Mouse (Mus musculus): ENCODE measurements around the gene Tap2.

Gene Tap2

GRCm38 (mm10) chr17:34196491-34196890, 6.8 kb upstream of the Tap2 start:
- DNase-seq (ENCODE audit: low spot score in 2 of 2), result no peak

- peak; percentile 93 for DNase-seq (ENCODE audit: low spot score in 2 of 2)
These were observed 6.1 kb upstream of the Tap2 start, which contains the start of gene Psmb8 for GRCm38 (mm10) chr17:34196941-34197894. Psmb8 (plus strand) TSS chr17:34197721.

- DNase-seq (ENCODE audit: low spot score in 2 of 2), result peak in 1 of 2 experiments; percentile 49
These were observed 5.3 kb upstream of the Tap2 start for GRCm38 (mm10) chr17:34197904-34198520.

DNA sequence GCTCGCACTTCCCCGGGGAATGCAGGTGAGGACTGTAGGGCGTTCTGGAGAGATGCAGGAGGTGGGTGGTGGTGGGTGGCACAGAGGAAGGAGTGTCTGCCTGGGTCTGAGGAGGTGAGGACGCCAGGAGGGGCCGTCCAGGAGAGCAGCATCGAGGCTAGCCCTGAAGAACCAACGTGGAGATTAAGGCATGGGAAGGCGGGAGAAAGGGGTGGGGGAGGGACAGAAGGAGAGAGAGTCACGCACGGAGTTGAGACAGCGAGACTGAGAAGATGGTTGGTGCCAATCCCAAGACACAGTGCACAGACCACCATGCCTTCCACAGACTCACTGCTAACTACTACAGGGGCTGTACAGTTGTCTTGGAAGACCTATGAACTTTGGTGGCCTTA, 4.8 kb upstream of the Tap2 start:
- no peak for DNase-seq (ENCODE audit: low spot score in 2 of 2)

DNA sequence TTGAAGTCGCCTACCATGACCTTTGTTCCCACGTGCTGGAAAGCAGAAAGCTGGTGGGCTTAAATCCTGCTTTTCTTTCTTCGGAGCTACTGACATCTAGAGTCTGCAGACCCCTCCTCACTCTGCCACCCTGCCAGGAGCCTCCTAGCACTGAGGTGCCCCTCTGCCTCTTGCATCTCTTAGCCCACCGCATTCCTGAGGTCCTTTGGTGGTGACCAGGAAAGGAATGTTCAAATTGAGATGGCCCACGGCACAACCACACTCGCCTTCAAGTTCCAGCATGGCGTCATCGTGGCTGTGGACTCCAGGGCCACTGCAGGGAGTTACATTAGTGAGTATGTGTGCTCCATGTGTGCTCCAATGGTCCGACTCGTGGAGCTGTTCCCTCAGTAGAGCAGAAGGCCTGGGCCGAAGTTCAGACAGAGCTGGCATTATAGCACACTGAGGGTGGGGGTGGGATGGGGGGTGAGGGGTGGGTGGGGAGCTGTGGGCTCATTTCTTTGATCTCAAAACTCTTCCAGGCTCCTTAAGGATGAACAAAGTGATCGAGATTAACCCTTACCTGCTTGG, 4.2 kb upstream of the Tap2 start:
- no peak for DNase-seq (ENCODE audit: low spot score in 2 of 2)

GRCm38 (mm10) chr17:34200047-34200446, 3.3 kb upstream of the Tap2 start:
- DNase-seq (ENCODE audit: low spot score in 2 of 2), result no peak

DNA sequence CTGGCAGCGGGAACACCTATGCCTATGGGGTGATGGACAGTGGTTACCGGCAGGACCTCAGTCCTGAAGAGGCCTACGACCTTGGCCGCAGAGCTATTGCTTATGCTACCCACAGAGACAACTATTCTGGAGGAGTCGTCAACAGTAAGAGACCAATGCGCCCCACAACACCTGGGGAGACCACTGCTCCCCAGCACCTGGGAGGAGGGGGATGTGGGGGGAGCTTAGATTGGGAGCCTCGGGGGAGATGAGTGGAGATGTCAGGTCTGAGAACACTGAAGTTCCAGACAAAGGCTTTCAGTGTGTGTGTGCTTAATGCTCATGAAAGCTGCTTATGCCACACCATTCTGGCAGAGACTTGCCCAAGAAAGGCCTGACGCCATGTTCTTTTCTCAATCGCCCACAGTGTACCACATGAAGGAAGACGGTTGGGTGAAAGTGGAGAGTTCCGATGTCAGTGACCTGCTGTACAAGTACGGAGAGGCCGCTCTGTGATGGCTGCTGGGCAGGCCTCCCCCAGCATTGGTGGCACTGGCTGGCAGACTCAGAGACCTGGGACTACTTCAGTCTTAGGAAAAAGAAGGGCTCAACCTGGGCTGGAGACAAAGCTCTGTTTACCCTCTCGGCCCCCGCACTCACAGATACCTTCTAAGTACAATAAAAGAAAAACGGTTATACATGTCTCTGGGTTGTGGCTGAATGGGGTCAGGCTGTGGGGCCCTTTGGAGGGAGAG, 2.4 kb upstream of the Tap2 start:
- no peak for DNase-seq (ENCODE audit: low spot score in 2 of 2)

GRCm38 (mm10) chr17:34201506-34202055, 1.7 kb upstream of the Tap2 start:
- DNase-seq (ENCODE audit: low spot score in 2 of 2), result no peak

DNA sequence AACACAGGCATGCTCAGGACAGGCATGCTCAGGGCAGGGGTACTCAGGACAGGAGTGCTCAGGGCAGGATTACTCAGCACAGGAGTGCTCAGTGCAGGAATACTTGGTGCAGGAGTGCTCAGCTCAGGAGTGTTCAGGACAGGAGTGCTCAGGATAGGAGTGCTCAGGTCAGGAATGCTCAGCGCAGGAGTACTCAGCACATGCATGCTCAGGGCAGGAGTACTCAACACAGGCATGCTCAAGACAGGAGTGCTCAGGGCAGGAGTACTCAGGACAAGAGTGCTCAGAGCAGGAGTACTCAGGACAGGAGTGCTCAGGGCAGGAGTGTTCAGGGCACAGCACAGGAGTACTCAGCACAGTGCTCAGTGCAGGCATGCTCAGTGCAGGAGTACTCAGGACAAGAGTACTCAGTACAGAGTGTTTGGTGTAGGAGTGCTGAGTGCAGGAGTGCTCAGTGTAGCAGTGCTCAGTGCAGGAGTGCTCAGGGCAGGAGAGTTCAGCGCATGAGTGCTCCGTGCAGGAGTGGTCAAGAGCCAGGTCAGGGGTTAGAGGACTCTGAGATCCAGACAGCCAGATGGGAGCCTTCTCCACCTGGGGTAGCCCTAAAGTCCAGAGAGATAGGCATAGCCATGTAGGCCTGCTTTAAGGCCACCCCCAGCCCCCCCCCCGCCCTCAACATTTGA, 426 bp upstream of the Tap2 start:
- DNase-seq (ENCODE audit: low spot score in 2 of 2), result no peak

- peak; percentile 78 to 89 for DNase-seq (ENCODE audit: low spot score in 2 of 2)
These were observed 1.1 kb downstream of the Tap2 start for GRCm38 (mm10) chr17:34204303-34205010.

GRCm38 (mm10) chr17:34205021-34205745, 1.9 kb downstream of the Tap2 start:
- peak in 1 of 2 experiments; percentile 42 for DNase-seq (ENCODE audit: low spot score in 2 of 2)

GRCm38 (mm10) chr17:34205746-34206176, 2.4 kb downstream of the Tap2 start:
- DNase-seq (ENCODE audit: low spot score in 2 of 2), result peak in 1 of 2 experiments; percentile 25

DNA sequence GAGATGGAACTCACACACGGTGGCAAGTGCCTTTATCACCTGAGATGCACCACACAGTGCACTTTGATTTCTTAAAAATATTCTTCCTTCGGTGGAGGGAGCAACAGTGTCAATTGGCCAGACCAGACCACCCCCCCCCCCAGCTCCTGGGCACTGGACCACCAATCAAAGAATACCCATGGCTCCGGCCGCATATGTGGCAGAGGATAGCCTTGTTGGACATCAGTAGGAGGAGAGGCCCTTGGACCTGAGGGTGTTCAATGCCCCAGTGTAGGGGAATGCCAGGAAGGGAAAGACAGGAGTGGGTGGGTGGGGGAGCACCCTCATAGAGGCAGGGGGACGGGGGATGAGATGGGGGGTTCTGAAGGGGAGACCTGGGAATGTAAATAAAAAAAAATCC, 3.4 kb downstream of the Tap2 start:
- DNase-seq (ENCODE audit: low spot score in 2 of 2), result peak in 1 of 2 experiments; percentile 10

GRCm38 (mm10) chr17:34207456-34207855, 4.1 kb downstream of the Tap2 start:
- DNase-seq (ENCODE audit: low spot score in 2 of 2), result peak in 1 of 2 experiments; percentile 12

GRCm38 (mm10) chr17:34207866-34208265, 4.5 kb downstream of the Tap2 start:
- peak in 1 of 2 experiments; percentile 11 for DNase-seq (ENCODE audit: low spot score in 2 of 2)

GRCm38 (mm10) chr17:34208421-34208820, 5.1 kb downstream of the Tap2 start:
- DNase-seq (ENCODE audit: low spot score in 2 of 2), result no peak

DNA sequence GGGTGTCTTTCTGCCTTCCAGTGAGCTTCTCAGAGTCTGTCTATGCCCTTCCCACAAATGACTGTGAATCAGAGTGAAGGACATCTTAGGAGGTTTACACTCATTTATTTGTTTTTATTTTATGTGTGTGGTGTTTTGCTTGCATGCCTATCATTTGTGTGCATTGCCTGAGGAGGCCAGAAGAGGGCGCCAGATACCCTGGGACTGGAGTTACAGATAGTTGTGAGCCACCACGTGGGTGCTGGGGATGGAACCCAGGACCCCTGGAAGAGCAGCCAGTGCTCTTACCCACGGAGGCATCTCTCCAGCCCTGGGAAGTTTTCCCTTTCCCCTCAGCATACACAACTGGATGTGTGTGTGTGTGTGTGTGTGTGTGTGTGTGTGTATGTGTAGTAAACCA, 6.4 kb downstream of the Tap2 start:
- DNase-seq (ENCODE audit: low spot score in 2 of 2), result peak in 1 of 2 experiments; percentile 14

DNA sequence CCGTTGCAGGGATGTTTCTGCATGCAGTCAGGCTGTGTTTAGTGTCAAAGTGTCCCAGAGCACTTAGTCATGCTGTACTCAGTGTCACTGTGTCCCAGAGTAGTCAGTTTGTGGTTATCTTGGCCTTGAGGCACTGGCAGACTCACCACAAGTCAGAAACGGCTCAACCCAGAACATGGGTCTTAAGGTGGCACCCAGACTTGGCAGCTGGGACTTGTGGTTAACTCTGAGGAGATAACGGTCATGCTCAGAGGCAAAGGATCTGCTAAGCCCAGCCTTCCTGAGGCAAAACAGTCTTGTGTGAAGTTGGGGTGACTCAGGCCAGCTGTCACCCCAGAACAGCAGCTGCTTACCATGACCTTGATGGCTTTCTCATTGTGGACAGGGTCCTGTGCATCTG, 7.3 kb downstream of the Tap2 start:
- peak in 1 of 2 experiments; percentile 6 for DNase-seq (ENCODE audit: low spot score in 2 of 2)

DNA sequence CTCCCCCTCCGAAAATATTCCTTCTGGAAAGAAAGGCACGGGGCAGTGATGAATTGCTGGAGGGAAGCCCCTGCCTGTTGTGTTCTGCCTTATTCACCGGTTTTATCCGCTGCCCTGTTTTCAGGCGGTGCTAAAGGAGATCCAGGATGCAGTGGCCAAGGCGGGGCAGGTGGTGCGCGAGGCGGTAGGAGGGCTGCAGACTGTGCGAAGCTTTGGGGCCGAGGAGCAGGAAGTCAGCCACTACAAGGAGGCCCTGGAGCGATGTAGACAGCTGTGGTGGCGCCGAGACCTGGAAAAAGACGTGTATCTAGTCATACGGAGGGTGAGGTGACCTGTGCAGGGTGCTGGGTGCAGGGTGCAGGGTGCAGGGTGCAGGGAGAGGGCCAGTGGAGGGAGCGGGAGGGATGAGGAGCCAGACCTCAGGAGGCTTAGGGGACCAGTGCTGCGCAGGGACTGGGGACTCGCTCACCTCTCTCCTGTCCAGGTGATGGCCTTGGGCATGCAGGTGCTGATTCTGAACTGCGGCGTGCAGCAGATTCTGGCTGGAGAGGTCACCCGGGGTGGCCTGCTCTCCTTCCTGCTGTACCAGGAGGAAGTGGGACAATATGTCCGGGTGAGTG, 8.5 kb downstream of the Tap2 start:
- peak in 1 of 2 experiments; percentile 16 for DNase-seq (ENCODE audit: low spot score in 2 of 2)

Data from right cerebral cortex, postnatal 10 days (tissue).